Mouse (Mus musculus) left cerebral cortex, adult 2 months (tissue): ENCODE measurements at regions not wholly inside any gene's neighbourhood (a gene's known extent, or its start where the extent isn't known, plus 50 kb on each side); places are given as distances from the start of the nearest gene placed in this dataset.

Experiments used
- DNase-seq, 2 experiments: peaks; one replicate each; pipeline ENCODE4 v3.0.0; 2021 to 2022; ENCODE audit warnings: low spot score in 2 of 2, mixed read lengths in 1 of 2; ENCODE audit errors: extremely low spot score in 1 of 2
- H3K27ac ChIP-seq: fragments of 200-600 bp; 2 replicates; pipeline ENCODE4 v1.8.1; 2022
- H3K4me3 ChIP-seq: fragments of 200-600 bp; 2 replicates; pipeline ENCODE4 v1.8.1; 2022
- CTCF ChIP-seq: fragments of 200-600 bp; IDR thresholded peaks from 2 replicates; pipeline ENCODE4 v1.8.1; 2022; ENCODE audit warnings: antibody characterized with exemption, mild to moderate bottlenecking, moderate library complexity
- intact Hi-C: fragments of 180-260 bp; cut with DNase I; formaldehyde crosslinking; loops from one replicate; pipeline ENCODE4 v1.15.1; 2025

- no peak for DNase-seq
- H3K4me3 ChIP-seq: no peak overlapping the region
- TF ChIP-seq CTCF: no peak
- H3K27ac ChIP-seq: no peak overlapping the region
- intact Hi-C loops: no loop called here
Observed at GRCm38 (mm10) chr14:46305267-46305666, 73.9 kb upstream of the Gm15217 start.

- DNase-seq: no peak
- no peak for TF ChIP-seq CTCF
- Histone ChIP-seq H3K4me3 (no peak overlapping the region), H3K27ac (no peak overlapping the region)
- intact Hi-C loops: no loop called here
Observed at GRCm38 (mm10) chr14:46313064-46313463, 66.2 kb upstream of the Gm15217 start.

- intact Hi-C loops: no loop called here
- no peak for DNase-seq
- no peak overlapping the region for H3K4me3 ChIP-seq
- no peak overlapping the region for H3K27ac ChIP-seq
- TF ChIP-seq CTCF: no peak
Observed at GRCm38 (mm10) chr14:46316521-46316920, 62.7 kb upstream of the Gm15217 start.

GRCm38 (mm10) chr14:46317406-46318045 lies 61.7 kb upstream of the Gm15217 start:
- no peak overlapping the region for H3K27ac ChIP-seq
- no peak for TF ChIP-seq CTCF
- DNase-seq: no peak
- H3K4me3 ChIP-seq: no peak overlapping the region
- intact Hi-C loops: no loop called here

GRCm38 (mm10) chr14:46328064-46328463 lies 51.1 kb upstream of the Gm15217 start:
- no peak overlapping the region for H3K4me3 ChIP-seq
- no peak overlapping the region for H3K27ac ChIP-seq
- no peak for DNase-seq
- intact Hi-C loops: no loop called here
- TF ChIP-seq CTCF: no peak
